In genomic region chr4:149404640-149405465, GRCm38 (mm10) we compare ENCODE assay signal across 11 mouse cellular contexts. TPM values are rescaled to one million over a fixed set of nuclear protein-coding genes. Genes with fewer than 3 reads are reported as not detected.
DNase-seq lines count a peak whose midpoint lies in the region; ATAC-seq and TF ChIP-seq lines count a peak whose summit lies in the region.
"Had no signal": no experiment of that assay in that cellular context is flagged by ENCODE, and none has a peak within 500 bp of the region (broad histone marks: within the 10 kb centered on the region; RNA-seq: fewer than 3 reads in every experiment).

No protein-coding gene starts in this region.

- no peak overlapping the region for H3K4me3 ChIP-seq in forebrain, embryonic 15.5 days
- no peak overlapping the region for H3K4me3 ChIP-seq in forebrain, embryonic 12.5 days (replicated peaks)
- no peak overlapping the region for H3K4me3 ChIP-seq in lung, embryonic 14.5 days (ENCODE audit: low read depth, low read length)
- H3K4me3 ChIP-seq in limb, embryonic 15.5 days, result no peak overlapping the region

- TF ChIP-seq POLR2A in brain, embryonic 14.5 days (IDR thresholded peaks at IDR 0.05; ENCODE audit: borderline replicate concordance, extremely low read depth, insufficient read depth, insufficient read length, poor library complexity, severe bottlenecking), result no peak

- no peaks in the 10 kb centered on the region for H3K27me3 ChIP-seq in forebrain, embryonic 15.5 days
- no peaks in the 10 kb centered on the region for H3K27me3 ChIP-seq in forebrain, embryonic 12.5 days
- no peaks in the 10 kb centered on the region for H3K27me3 ChIP-seq in lung, embryonic 14.5 days (ENCODE audit: insufficient read depth, low read length)
- H3K27me3 ChIP-seq in limb, embryonic 15.5 days, result no peaks in the 10 kb centered on the region

- peaks cover 31% of the 10 kb centered on the region for H3K4me1 ChIP-seq in forebrain, embryonic 15.5 days
- peaks cover 30% of the 10 kb centered on the region for H3K4me1 ChIP-seq in forebrain, embryonic 12.5 days
- H3K4me1 ChIP-seq in lung, embryonic 14.5 days (ENCODE audit: insufficient read depth), result peaks cover 11% of the 10 kb centered on the region
- peaks cover 48% of the 10 kb centered on the region for H3K4me1 ChIP-seq in limb, embryonic 15.5 days

- H3K4me2 ChIP-seq in forebrain, embryonic 15.5 days (replicated peaks), result no peak overlapping the region
- H3K4me2 ChIP-seq in forebrain, embryonic 12.5 days, result no peak overlapping the region
- no peak overlapping the region for H3K4me2 ChIP-seq in lung, embryonic 14.5 days
- no peak overlapping the region for H3K4me2 ChIP-seq in limb, embryonic 15.5 days

- TF ChIP-seq CTCF in lung, embryonic 14.5 days (IDR thresholded peaks at IDR 0.05; ENCODE audit: low read depth), result no peak
- TF ChIP-seq CTCF in brain, embryonic 14.5 days (IDR thresholded peaks at IDR 0.05; ENCODE audit: borderline replicate concordance, extremely low read depth, insufficient read depth, insufficient read length), result no peak

- no peak overlapping the region for H3K9ac ChIP-seq in forebrain, embryonic 15.5 days (replicated peaks)
- no peak overlapping the region for H3K9ac ChIP-seq in forebrain, embryonic 12.5 days
- H3K9ac ChIP-seq in lung, embryonic 14.5 days, result no peak overlapping the region
- no peak overlapping the region for H3K9ac ChIP-seq in limb, embryonic 15.5 days

- WGBS in forebrain, embryonic 15.5 days, result 34% methylated on average over 19 of the region's 19 CpGs
- 65% methylated on average over 19 of the region's 19 CpGs for WGBS in forebrain, embryonic 12.5 days
- WGBS in lung, embryonic 14.5 days, result 48% methylated on average over 19 of the region's 19 CpGs
- WGBS in limb, embryonic 15.5 days, result 42% methylated on average over 19 of the region's 19 CpGs

- 0 out of 2 replicates have a peak overlapping the region, but pooled peaks have one; percentile 38 for H3K27ac ChIP-seq in forebrain, embryonic 15.5 days (replicated peaks)
- H3K27ac ChIP-seq in forebrain, embryonic 12.5 days, result no peak overlapping the region
- no peak overlapping the region for H3K27ac ChIP-seq in lung, embryonic 14.5 days (ENCODE audit: low read depth)
- H3K27ac ChIP-seq in limb, embryonic 15.5 days, result 0 out of 2 replicates have a peak overlapping the region, but pooled peaks have one; percentile 69

- ATAC-seq in forebrain, embryonic 15.5 days (replicated peaks), result peak; percentile 69; the same call in 1 of the 2 replicates
- no peak for ATAC-seq in forebrain, embryonic 12.5 days (ENCODE audit: low FRiP score)
- ATAC-seq in lung, embryonic 14.5 days (ENCODE audit: insufficient read depth), result no peak
- no peak for ATAC-seq in limb, embryonic 15.5 days (ENCODE audit: insufficient number of reproducible peaks, low FRiP score, low TSS enrichment, low read depth)

- no peaks in the 10 kb centered on the region for H3K9me3 ChIP-seq in forebrain, embryonic 15.5 days
- no peaks in the 10 kb centered on the region for H3K9me3 ChIP-seq in forebrain, embryonic 12.5 days
- H3K9me3 ChIP-seq in lung, embryonic 14.5 days (ENCODE audit: low read depth, low read length), result no peaks in the 10 kb centered on the region
- no peaks in the 10 kb centered on the region for H3K9me3 ChIP-seq in limb, embryonic 15.5 days

- peak; percentile 46 for DNase-seq in lung, embryonic 14.5 days
- DNase-seq in lung, postnatal 4 days, result no peak
- DNase-seq in brain, embryonic 14.5 days (ENCODE audit: low read depth), result peak; percentile 80
- no peak for DNase-seq in embryo, embryonic 10 days (ENCODE audit: low spot score)
- DNase-seq in kidney, adult 18-20 months, result no peak
- DNase-seq: adrenal gland, adult 2 months; gastrocnemius, postnatal 36 days; heart, postnatal 4 days had no signal

- no peaks in the 10 kb centered on the region for H3K36me3 ChIP-seq in forebrain, embryonic 15.5 days
- H3K36me3 ChIP-seq in forebrain, embryonic 12.5 days (replicated peaks), result 0 out of 2 replicates have a peak, but pooled peaks cover 5% of the 10 kb centered on the region
- 0 out of 2 replicates have a peak, but pooled peaks cover 4% of the 10 kb centered on the region for H3K36me3 ChIP-seq in lung, embryonic 14.5 days (ENCODE audit: insufficient read depth)
- H3K36me3 ChIP-seq in limb, embryonic 15.5 days, result peaks cover 5% of the 10 kb centered on the region; the same call in 1 of the 2 replicates

RNA-seq across cellular contexts. Expression of gene Ube4b, which starts 21.7 kb away (rescaled TPM):
- polyA plus RNA-seq in forebrain, embryonic 15.5 days (2015; fragmentation: Nextera tagmentation; extraction: Ambion mirVana), result 58.0 and 58.4 TPM in 2 replicates
- polyA plus RNA-seq in forebrain, embryonic 12.5 days (2016; fragmentation: Nextera tagmentation; extraction: Ambion mirVana), result 68.9 and 76.0 TPM in 2 replicates
- 40.0 and 41.3 TPM in 2 replicates for polyA plus RNA-seq in lung, embryonic 14.5 days (2014; fragmentation: Nextera tagmentation; extraction: Ambion mirVana)
- polyA plus RNA-seq in brain, embryonic 14.5 days (2012; rRNA removed), result 76.5 and 131 TPM in 2 replicates
- 39.6 and 45.4 TPM in 2 replicates for polyA plus RNA-seq in limb, embryonic 15.5 days (2015; fragmentation: Nextera tagmentation; extraction: Ambion mirVana)

RNA-seq across cellular contexts. Expression of gene Rbp7, which starts 49.9 kb away (rescaled TPM):
- not detected in 2 replicates for polyA plus RNA-seq in forebrain, embryonic 15.5 days (2015; fragmentation: Nextera tagmentation; extraction: Ambion mirVana)
- polyA plus RNA-seq in forebrain, embryonic 12.5 days (2016; fragmentation: Nextera tagmentation; extraction: Ambion mirVana), result not detected in 2 replicates
- 1.4 and 1.7 TPM in 2 replicates for polyA plus RNA-seq in lung, embryonic 14.5 days (2014; fragmentation: Nextera tagmentation; extraction: Ambion mirVana)
- 0.21 TPM in 1 of 2 replicates, not detected in the other for polyA plus RNA-seq in brain, embryonic 14.5 days (2012; rRNA removed)
- polyA plus RNA-seq in limb, embryonic 15.5 days (2015; fragmentation: Nextera tagmentation; extraction: Ambion mirVana), result 1.0 and 1.5 TPM in 2 replicates

Comparison
In these comparisons a context has a peak if more than half of its experiments do, and no peak if none do; other contexts are left out.
1. H3K27ac ChIP-seq: peak in forebrain, embryonic 15.5 days (single experiment) and limb, embryonic 15.5 days (single experiment); none in forebrain, embryonic 12.5 days (single experiment) and lung, embryonic 14.5 days (single experiment).
2. DNase-seq: peak in lung, embryonic 14.5 days (single experiment) and brain, embryonic 14.5 days (single experiment); none in lung, postnatal 4 days (0 of 2), embryo, embryonic 10 days (single experiment) and kidney, adult 18-20 months (single experiment).